Mouse (Mus musculus): ENCODE results near the gene Dglucy.

The Dglucy gene

GRCm38 (mm10) chr12:100841211-100841792 is 62.4 kb downstream of the Dglucy start:
- DNase-seq (ENCODE audit: low spot score in 2 of 2): peak; percentile 33 to 78

GRCm38 (mm10) chr12:100843171-100843570 is 64.3 kb downstream of the Dglucy start:
- DNase-seq (ENCODE audit: low spot score in 2 of 2): no peak

GRCm38 (mm10) chr12:100844546-100844945 is 65.7 kb downstream of the Dglucy start:
- no peak for DNase-seq (ENCODE audit: low spot score in 2 of 2)

- DNase-seq (ENCODE audit: low spot score in 2 of 2): no peak
These were observed 67.0 kb downstream of the Dglucy start for GRCm38 (mm10) chr12:100845829-100846228.

GRCm38 (mm10) chr12:100846566-100846965 is 67.7 kb downstream of the Dglucy start:
- no peak for DNase-seq (ENCODE audit: low spot score in 2 of 2)

GRCm38 (mm10) chr12:100847437-100848080 is 68.7 kb downstream of the Dglucy start:
- DNase-seq (ENCODE audit: low spot score in 2 of 2): no peak

DNA sequence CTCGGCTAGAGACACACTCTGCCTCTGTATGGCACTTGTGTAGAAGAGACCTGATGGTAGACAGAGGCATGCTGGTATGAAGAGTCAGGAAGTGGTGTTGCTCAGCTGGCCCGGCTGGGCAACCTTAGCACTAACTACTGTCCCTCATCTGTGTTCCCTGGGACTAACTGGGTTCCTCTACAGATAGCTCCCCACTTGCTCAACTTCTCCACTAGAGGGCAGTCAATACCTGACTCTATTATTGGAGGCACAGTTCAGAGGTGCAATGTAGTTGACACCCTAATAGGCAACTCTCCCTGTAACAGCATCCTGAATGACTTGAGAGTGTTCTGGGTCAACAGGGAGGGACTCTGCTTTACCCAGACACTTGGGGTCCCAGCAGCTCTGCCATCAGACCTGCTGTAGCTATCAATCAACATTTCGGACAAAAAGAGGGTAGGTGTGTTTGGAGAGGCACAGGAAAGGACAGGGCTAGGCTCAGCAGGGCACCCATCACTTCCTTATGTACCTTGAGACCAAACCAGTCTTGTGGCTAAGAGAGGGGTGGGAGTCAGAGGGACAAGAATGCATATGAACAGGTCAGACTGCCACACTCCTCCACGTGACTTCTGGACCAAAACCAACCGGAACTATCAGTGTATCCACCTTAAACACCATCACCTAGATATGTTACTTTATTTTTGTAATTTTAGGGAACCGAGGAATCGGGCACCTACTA is 70.7 kb downstream of the Dglucy start:
- peak; percentile 25 to 65 for DNase-seq (ENCODE audit: low spot score in 2 of 2)

GRCm38 (mm10) chr12:100852370-100852769 is 73.5 kb downstream of the Dglucy start:
- DNase-seq (ENCODE audit: low spot score in 2 of 2): no peak

GRCm38 (mm10) chr12:100856337-100856736 is 77.5 kb downstream of the Dglucy start:
- DNase-seq (ENCODE audit: low spot score in 2 of 2): no peak

DNA sequence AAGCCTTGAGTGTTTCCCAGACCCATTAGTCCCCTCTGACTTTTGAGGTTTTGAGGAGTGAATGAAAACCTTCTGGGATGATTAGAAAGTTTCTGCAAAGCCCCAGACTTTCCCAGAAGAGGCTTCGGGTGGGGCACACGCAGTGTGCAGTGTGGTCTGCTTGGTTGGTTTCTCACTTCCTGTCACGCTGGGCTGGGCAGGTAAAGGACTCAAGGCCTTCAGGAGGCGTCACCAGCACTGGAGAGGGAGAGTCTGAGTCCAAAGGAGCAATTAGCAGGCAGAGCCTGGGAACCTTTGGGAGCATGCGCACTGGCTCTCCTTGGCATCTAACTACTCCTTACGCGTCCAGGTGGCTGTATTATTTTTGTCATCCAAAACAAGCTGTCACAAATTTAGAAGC is 78.9 kb downstream of the Dglucy start:
- no peak for DNase-seq (ENCODE audit: low spot score in 2 of 2)

GRCm38 (mm10) chr12:100862272-100862671 is 83.4 kb downstream of the Dglucy start:
- no peak for DNase-seq (ENCODE audit: low spot score in 2 of 2)

DNA sequence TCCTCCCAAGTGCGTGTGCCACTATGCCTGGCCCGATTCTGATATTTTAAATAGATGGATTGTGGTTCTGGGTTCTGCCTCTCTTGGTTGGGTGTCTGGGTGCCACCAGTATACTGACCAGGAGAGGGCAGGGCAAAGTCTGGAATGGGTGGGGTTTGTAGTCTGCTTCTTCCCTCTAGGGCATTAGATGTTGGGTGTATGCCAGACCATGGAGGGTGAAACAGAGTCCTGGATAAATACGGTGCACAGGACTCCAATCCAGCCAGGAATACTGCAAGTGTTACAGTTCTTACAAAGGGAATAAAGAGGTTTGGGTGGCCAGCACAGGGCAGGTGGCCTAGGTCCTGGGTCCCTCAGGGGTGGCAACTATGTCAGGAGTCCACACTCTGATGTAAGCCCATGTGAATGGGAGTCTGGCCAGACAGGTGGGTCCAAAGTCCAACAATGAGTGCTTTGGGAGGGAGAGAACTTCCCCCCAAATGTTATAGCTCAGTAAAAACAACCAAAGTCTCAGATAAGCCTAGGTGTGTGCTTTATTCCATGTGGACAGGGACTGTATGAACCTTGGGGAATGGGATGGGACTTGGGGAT is 84.1 kb downstream of the Dglucy start:
- DNase-seq (ENCODE audit: low spot score in 2 of 2): no peak

DNA sequence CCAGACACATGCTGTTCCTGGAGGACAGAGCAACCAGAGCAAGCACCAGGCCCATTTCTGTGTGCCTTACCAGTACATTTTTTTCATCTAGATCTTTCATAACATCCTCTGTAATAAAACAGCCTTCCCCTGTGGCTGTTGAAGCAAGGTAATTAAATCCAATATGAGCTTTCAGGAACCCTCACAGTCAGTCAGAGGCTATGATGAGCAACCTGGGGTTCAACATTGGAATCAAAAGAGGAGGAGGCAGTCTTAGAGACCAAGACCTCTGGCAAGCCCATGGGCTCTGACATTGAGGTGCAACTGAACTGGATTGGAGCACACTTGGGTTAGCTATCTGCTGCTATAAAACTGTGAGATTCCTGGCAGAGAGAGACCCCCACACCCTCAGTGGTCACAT is 86.2 kb downstream of the Dglucy start:
- no peak for DNase-seq (ENCODE audit: low spot score in 2 of 2)

DNA sequence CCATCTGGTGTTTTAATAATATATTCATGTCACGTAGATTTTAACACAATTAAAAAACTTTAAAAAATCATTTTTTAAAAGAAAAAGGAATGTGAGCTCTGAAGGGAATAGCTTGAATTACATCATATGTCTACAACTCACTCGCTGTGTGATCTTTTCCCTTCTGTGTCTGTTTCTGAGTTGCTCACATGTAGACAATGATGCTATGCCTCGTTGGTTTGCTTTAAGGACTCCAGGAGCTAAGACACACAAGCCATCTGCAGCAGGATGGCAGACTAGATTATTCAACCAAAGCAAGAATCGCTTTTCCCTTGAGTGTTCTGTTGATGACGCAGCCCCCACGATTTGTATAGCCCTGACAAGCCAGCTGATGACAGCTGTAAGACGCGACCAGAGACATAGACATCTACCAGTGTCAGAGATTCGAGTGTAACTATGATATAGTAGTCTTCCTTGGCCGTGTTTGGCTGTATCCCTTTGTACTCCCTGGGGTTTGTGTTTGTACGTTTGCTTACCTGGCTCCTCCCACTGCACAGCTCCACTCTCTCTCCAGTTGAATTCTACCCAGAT is 86.7 kb downstream of the Dglucy start:
- no peak for DNase-seq (ENCODE audit: low spot score in 2 of 2)

DNA sequence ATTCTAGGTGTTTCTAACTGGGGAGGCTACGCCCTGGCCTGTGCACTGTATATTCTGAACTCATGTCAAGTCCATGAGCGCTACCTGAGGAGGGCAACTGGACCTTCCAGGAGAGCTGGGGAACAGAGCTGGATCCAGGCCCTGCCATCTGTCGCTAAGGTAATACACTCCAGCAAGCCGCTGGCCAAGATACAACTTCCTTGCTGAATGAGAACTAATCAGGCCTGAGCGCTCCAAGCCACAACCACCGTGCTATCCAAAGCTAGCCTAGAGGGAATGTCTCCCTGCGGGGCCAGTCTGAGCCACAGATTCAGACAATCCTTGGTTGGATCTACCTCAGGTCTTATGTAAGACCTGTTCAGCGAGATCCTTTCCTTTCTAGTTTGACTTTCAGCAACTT is 88.2 kb downstream of the Dglucy start:
- no peak for DNase-seq (ENCODE audit: low spot score in 2 of 2)

- no peak for DNase-seq (ENCODE audit: low spot score in 2 of 2)
These were observed 89.3 kb downstream of the Dglucy start for GRCm38 (mm10) chr12:100868049-100868622.

DNA sequence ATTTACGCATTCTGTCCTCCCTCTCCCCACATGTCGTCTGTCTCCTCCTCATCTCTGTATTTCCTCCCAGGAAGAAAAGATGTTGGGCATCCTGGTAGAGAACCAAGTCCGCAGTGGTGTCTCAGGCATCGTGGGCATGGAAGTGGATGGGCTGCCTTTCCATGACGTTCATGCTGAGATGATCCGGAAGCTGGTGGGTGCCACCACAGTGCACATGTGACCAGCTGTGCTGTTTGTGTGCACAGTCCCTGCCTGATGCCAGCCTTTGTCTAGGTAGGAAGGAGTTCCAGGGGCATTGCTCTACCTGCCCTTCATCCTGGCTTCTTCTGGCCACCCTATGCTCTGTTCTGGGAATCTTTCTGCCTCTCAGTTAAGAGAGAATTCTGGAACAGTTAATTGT is 92.4 kb downstream of the Dglucy start:
- DNase-seq (ENCODE audit: low spot score in 2 of 2): no peak

- no peak for DNase-seq (ENCODE audit: low spot score in 2 of 2)
These were observed 93.0 kb downstream of the Dglucy start for GRCm38 (mm10) chr12:100871841-100872240.

GRCm38 (mm10) chr12:100873612-100874011 is 94.8 kb downstream of the Dglucy start:
- no peak for DNase-seq (ENCODE audit: low spot score in 2 of 2)

DNA sequence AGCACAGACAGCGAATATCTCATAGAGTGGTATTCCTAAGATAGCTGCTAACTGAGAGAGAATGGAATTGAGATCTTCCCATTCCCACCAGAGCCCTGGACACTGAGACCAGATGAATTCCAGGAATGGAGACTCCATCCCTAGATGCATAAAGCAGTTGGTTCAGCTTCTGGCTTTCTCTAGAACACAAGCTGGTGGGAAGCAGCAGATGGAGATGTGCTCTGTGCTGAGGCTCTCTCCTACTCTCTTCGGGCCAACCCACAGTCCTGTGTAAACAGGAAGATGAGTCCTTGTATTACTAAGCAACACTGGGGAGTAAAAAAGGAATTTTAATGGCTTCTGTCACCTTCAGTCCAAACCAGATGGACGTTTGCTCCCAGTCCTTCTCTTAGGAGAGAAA is 96.7 kb downstream of the Dglucy start:
- DNase-seq (ENCODE audit: low spot score in 2 of 2): no peak

- no peak for DNase-seq (ENCODE audit: low spot score in 2 of 2)
These were observed 97.1 kb downstream of the Dglucy start for GRCm38 (mm10) chr12:100875960-100876359.

- no peak for DNase-seq (ENCODE audit: low spot score in 2 of 2)
These were observed 99.1 kb downstream of the Dglucy start for GRCm38 (mm10) chr12:100877936-100878335.
